Mouse (Mus musculus) testis, adult 2 months (tissue): ENCODE results near the gene Hc. TPM values are rescaled to one million over a fixed set of nuclear protein-coding genes. Genes with fewer than 3 reads are reported as not detected.
A peak's percentile ranks its signal among the peaks of the same experiment; 100 is the strongest.

Experiments
- H3K27ac ChIP-seq: fragments of 200-500 bp; 2 replicates; pipeline ENCODE4 v1.5.1; 2012; ENCODE audit warnings: low read depth, low read length; ENCODE audit not compliant: control insufficient read depth, insufficient read depth
- H3K27me3 ChIP-seq: fragments of 200-500 bp; 2 replicates; pipeline ENCODE4 v1.6.1; 2012; ENCODE audit warnings: mild to moderate bottlenecking, low read length, moderate library complexity; ENCODE audit not compliant: control insufficient read depth, insufficient read depth
- H3K36me3 ChIP-seq: fragments of 200-500 bp; 2 replicates; pipeline ENCODE4 v1.6.1; 2012; ENCODE audit warnings: mild to moderate bottlenecking, low read length; ENCODE audit not compliant: control insufficient read depth, insufficient read depth
- H3K4me1 ChIP-seq: fragments of 200-500 bp; 2 replicates; pipeline ENCODE4 v1.6.1; 2012; ENCODE audit warnings: low read length; ENCODE audit not compliant: control insufficient read depth, insufficient read depth
- H3K4me3 ChIP-seq: fragments of 200-500 bp; 2 replicates; pipeline ENCODE4 v1.5.1; 2012; ENCODE audit warnings: low read depth, mild to moderate bottlenecking, low read length, moderate library complexity, mixed read lengths; ENCODE audit not compliant: control insufficient read depth
- CTCF ChIP-seq: fragments of 200-500 bp; IDR thresholded peaks from 2 replicates; pipeline ENCODE4 v1.5.1; 2012; ENCODE audit warnings: low read depth, mild to moderate bottlenecking, inconsistent platforms, low read length, moderate library complexity; ENCODE audit not compliant: control insufficient read depth, insufficient read depth, insufficient replicate concordance
- POLR2A ChIP-seq: fragments of 200-500 bp; IDR thresholded peaks from 2 replicates; pipeline ENCODE4 v1.6.1; 2012; ENCODE audit warnings: low read depth, mild to moderate bottlenecking, inconsistent platforms, low read length, moderate library complexity; ENCODE audit not compliant: control insufficient read depth
- polyA plus RNA-seq: library from polyadenylated mRNA; depleted of rRNA; stranded (reverse); fragments of >200 nt; gene quantifications from 2 replicates; pipeline ENCODE4 v1.2.3, GENCODE M21; 2012; rRNA removed

The Hc gene
- polyA plus RNA-seq, result 0.25 and 1.3 TPM in 2 replicates

DNA sequence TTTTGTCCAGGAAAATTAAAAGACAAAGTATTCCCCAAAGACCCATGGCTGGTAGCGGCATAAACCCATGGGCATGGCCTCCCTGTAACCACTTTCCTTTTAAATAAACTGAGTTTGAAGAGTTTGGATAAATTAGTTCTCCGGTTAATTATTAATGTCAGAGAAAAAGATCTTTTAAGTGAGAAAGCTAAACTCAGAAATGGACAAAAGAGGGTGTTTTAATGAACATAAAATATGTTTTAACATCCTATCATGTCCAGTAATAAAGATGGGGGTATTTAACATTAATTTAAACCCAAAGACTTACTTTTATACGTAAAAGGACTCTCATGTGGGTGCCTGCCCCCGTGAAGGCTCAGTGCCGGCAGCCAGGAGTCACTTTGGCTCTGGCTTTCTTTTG lies at the start of gene Hc:
TSS of gene Hc (minus strand) at position 101 of the 400 bp plus-strand sequence.
- no peaks in the 10 kb centered on the region for H3K36me3 ChIP-seq
- H3K27ac ChIP-seq, result no peak within 1 kb of the TSS
- H3K4me3 ChIP-seq, result no peak within 1 kb of the TSS
- H3K27me3 ChIP-seq, result no peaks in the 10 kb centered on the region
- TF ChIP-seq POLR2A, result no peak
- no peak for TF ChIP-seq CTCF
- no peaks in the 10 kb centered on the region for H3K4me1 ChIP-seq

DNA sequence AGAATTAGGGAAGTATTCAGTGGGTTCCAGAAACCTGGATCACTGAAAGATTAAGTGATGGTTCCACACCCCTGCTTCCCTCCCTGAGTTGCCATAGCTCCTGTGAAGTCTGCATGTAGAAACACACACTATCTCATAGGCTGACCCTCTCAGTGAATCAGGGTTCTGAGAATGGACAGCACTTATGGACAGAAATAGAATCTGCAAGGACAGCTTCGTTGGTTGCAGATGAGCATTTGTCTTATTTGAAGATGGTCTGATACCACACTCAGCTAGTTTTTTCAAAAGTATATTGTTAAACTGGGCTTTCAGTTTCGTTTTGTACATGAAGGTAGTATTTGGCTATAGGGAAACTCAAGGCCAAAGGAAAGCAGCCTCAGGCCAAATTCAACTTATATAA lies 49.3 kb upstream of the Hc start:
- H3K27ac ChIP-seq, result no peak overlapping the region
- no peaks in the 10 kb centered on the region for H3K36me3 ChIP-seq
- peaks cover 9% of the 10 kb centered on the region for H3K4me1 ChIP-seq
- no peak for TF ChIP-seq POLR2A
- TF ChIP-seq CTCF, result no peak
- no peak overlapping the region for H3K4me3 ChIP-seq
- H3K27me3 ChIP-seq, result no peaks in the 10 kb centered on the region

DNA sequence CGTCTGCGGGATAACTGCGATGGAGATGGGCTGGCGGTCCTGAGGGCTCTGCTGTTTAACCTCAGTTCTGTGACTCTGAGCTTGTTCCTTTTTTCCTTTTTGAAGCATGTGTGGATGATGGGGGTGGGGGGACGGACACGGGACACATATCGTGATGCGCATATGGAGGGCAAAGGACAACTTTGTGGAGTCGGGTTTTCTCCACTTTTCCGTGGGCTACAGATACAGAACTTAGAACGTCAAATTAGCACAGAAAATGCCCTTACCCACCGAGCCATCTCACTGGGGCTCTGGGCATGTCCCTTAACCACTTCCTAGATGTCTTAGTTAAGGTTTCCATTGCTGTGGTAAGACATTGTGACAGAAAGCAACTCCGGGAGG lies 48.7 kb upstream of the Hc start:
- Histone ChIP-seq H3K4me1 (peaks cover 9% of the 10 kb centered on the region), H3K4me3 (peak overlapping the region; percentile 89), H3K27me3 (no peaks in the 10 kb centered on the region), H3K27ac (peak overlapping the region; percentile 46), H3K36me3 (no peaks in the 10 kb centered on the region)
- no peak for TF ChIP-seq POLR2A
- no peak for TF ChIP-seq CTCF

DNA sequence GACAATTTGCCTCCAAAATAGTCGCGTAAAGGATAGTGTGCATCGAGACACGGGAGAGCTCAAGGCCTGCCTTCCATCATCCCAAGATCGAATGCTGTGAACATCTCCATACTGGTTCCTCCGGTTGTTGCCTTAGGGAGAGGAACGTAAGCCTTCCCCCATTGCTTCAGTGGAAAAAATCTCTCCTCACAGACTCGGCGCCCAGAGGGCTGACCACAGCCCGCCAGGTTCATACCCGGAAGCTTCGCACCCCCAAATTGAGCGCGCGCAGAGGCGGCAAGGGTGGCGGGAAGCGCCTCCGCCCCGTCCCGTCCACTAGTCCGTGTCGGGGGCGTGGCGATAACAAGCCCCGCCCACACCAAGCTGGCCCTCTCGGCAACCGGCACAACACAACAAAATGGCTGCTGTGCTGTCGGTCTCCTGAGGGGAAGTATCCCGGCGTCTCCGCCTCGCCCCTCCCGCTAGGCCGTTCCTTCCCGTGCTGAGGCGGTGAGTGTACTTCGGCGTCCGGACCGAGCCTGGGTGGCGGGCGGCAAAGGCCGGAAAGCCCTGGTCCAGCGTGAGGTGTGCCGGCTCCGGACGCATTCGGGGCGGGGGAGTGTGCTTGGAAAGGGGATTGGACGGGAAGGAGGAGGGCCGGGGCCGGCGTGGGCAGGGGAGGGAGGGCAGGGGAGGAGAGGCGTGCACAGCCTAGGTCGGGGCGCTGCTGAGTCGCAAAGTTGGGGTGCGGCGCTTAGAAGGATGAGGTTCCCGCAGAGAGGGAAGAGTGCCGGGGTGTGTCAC lies 48.1 kb upstream of the Hc start, which contains the start of gene Cntrl:
TSS of gene Cntrl (plus strand) at position 352 of the 783 bp plus-strand sequence.
- Histone ChIP-seq H3K27me3 (no peaks in the 10 kb centered on the region), H3K27ac (peak within 1 kb of the TSS; percentile 91)
- TF ChIP-seq POLR2A (peak; percentile 91), CTCF (no peak)

DNA sequence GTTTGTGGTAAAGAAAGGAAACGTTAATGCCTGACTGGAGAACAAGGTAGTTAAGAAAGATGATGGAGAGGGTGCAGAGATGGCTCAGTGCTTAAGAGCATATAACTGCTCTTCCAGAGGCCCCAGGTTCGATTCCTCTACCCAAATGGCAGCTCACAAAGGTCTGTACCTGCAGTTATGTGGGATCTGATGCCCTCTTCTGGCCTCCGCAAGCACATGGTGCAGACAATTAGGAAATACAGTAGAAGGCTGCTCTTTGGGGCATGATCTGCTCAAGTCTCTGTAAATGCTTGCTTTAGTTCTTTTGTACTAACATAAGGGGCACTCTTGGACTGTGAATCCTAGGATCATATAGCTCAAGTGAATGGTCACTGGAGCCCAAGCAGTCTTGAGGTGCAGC lies 47.5 kb upstream of the Hc start:
- 0 out of 2 replicates have a peak, but pooled peaks have one; percentile 10 for TF ChIP-seq CTCF
- no peak for TF ChIP-seq POLR2A
- H3K27ac ChIP-seq, result peak overlapping the region; percentile 91
- H3K36me3 ChIP-seq, result no peaks in the 10 kb centered on the region
- H3K4me3 ChIP-seq, result peak overlapping the region; percentile 89
- H3K27me3 ChIP-seq, result no peaks in the 10 kb centered on the region
- peaks cover 9% of the 10 kb centered on the region for H3K4me1 ChIP-seq

More for the DNA sequence above, 48.1 kb upstream of the Hc start, which contains the start of gene Cntrl:
- Histone ChIP-seq H3K4me3 (peak within 1 kb of the TSS; percentile 89), H3K4me1 (peaks cover 9% of the 10 kb centered on the region), H3K36me3 (no peaks in the 10 kb centered on the region)

DNA sequence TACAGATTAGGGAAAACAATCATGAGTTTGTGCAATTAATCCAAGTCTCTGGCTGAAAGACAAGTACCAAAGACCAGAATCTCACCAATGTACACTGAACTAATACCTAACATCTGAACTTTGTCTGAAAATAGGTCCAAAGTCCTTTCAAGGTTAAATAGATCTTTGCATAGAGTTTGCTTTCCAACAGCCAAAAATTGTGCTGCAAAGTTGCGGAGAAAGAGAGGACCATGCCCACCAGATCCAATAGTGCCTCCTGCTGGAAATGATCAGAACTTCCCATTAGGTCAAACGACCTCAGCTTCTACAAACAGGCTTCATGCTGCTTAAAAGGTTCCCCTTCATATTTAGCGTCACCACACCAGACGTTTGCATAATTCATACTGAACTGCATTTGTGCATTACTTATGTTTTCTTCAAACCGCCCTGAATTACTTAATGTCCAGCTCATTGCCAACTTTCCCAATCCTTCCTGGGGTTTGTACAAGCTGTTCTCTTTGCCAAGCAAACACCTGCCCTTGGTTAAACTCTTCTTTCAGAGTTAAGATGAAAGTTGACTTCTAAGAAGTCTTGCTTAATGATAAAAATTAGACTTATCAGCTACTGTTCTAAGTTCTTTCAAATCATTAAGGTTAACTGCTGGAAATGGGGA lies 46.9 kb upstream of the Hc start:
- Histone ChIP-seq H3K4me1 (peaks cover 9% of the 10 kb centered on the region), H3K27me3 (no peaks in the 10 kb centered on the region), H3K4me3 (no peak overlapping the region), H3K36me3 (no peaks in the 10 kb centered on the region), H3K27ac (no peak overlapping the region)
- TF ChIP-seq POLR2A, result no peak
- no peak for TF ChIP-seq CTCF

DNA sequence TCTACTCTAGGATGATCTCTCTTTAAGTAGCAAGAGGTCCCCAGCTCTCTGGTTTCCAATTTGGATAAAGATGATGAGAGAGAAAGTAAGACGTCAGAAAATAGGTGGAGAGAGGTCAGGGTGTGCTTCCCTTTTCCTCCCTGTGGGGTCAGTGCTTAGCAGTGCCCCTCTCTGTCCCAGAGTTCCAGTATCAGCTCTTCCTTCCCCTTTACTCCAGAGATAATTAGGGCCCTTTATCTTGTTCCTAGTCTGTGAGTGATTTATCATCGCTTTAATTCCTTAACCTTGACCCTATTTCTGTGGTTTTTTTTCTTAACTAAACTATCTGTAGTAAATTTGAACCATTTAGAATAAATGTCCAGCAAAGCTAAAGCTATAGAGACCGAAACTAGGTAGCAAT lies 43.6 kb upstream of the Hc start:
- Histone ChIP-seq H3K4me3 (no peak overlapping the region), H3K4me1 (peaks cover 6% of the 10 kb centered on the region), H3K27ac (no peak overlapping the region), H3K27me3 (no peaks in the 10 kb centered on the region), H3K36me3 (no peaks in the 10 kb centered on the region)
- TF ChIP-seq POLR2A (no peak), CTCF (no peak)
